Mouse (Mus musculus) brain, embryonic 14.5 days (tissue): ENCODE data around the gene Cox4i2. TPM values are rescaled to one million over a fixed set of nuclear protein-coding genes. Genes with fewer than 3 reads are reported as not detected.

Experiments used
- DNase-seq: peaks from one replicate; pipeline ENCODE4 v3.0.0-alpha.2; 2011; ENCODE audit warnings: low read depth
- CTCF ChIP-seq: fragments of 200-500 bp; IDR thresholded peaks from 2 replicates; pipeline ENCODE4 v1.5.1; 2012; ENCODE audit warnings: inconsistent platforms, mild to moderate bottlenecking, moderate library complexity, borderline replicate concordance; ENCODE audit not compliant: insufficient read depth, insufficient read length; ENCODE audit errors: extremely low read depth
- POLR2A ChIP-seq: fragments of 200-500 bp; IDR thresholded peaks from 2 replicates; pipeline ENCODE4 v1.6.1; 2012; ENCODE audit warnings: mild to moderate bottlenecking, inconsistent platforms, borderline replicate concordance; ENCODE audit not compliant: poor library complexity, insufficient read depth, insufficient read length, severe bottlenecking; ENCODE audit errors: extremely low read depth
- polyA plus RNA-seq: library from polyadenylated mRNA; depleted of rRNA; stranded (reverse); fragments of >200 nt; gene quantifications from 2 replicates; pipeline ENCODE4 v1.2.3, GENCODE M21; 2012; rRNA removed

Cox4i2 gene
- polyA plus RNA-seq, 1 experiment = 4.3 TPM

DNA sequence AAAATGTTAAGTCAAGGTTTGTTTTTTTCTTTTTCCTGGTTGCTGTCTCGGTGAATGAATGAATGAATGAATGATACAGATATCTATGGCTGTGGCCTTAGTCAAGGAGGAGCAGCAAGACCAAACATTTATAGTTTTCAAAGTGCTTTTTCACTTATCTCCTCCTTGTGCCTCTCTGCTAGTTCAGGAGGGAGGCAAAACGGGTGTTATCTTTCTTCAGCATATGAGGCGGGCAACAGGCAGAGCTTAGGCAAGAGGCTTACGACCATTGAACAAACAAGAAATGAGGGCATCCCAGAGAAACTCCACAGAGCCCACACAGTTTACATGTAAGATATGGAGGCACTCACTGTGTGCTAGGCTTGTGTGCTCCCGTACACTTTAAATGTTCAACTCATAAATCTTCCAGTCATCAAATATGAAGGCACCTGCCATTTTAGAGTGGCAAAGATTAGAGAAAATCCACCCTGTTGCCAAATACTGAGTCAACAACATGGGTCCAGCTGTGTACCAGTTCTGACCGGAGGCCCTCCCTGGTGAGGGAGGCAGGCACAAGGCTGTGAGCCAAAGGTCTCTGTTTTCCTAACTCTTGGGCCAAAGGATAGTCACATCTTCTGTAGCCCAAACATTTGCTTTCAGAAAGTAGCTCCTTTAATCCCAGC lies 60.4 kb downstream of the Cox4i2 start:
- no peak for DNase-seq
- no peak for TF ChIP-seq POLR2A
- TF ChIP-seq CTCF = no peak

Other genes starting within 250 kb of the Cox4i2 start
- gene Defb26, start 242.5 kb upstream of the Cox4i2 start, polyA plus RNA-seq = not detected in 2 replicates
- gene Defb28, start 235.9 kb upstream of the Cox4i2 start, polyA plus RNA-seq = not detected in 2 replicates
- not detected in 2 replicates for gene Defb29, start 214.1 kb upstream of the Cox4i2 start, polyA plus RNA-seq
- not detected in 2 replicates for gene Gm17416, start 184.8 kb upstream of the Cox4i2 start, polyA plus RNA-seq
- gene Defb21, start 181.4 kb upstream of the Cox4i2 start, polyA plus RNA-seq = not detected in 2 replicates
- not detected in 2 replicates for gene Defb19, start 173.9 kb upstream of the Cox4i2 start, polyA plus RNA-seq
- not detected in 2 replicates for gene Defb45, start 154.8 kb upstream of the Cox4i2 start, polyA plus RNA-seq
- not detected in 2 replicates for gene Defb36, start 149.8 kb upstream of the Cox4i2 start, polyA plus RNA-seq
- gene Defb25, start 131.1 kb upstream of the Cox4i2 start, polyA plus RNA-seq = not detected in 2 replicates
- gene Rem1, start 127.2 kb upstream of the Cox4i2 start, polyA plus RNA-seq = 0.33 and 0.48 TPM in 2 replicates
- gene H13, start 84.7 kb upstream of the Cox4i2 start, polyA plus RNA-seq = 188 and 200 TPM in 2 replicates
- 19.7 and 22.9 TPM in 2 replicates for gene Mcts2, start 67.1 kb upstream of the Cox4i2 start, polyA plus RNA-seq
- gene Id1, start 17.9 kb upstream of the Cox4i2 start, polyA plus RNA-seq = 126 TPM in 2 replicates
- gene Bcl2l1, start 77.6 kb downstream of the Cox4i2 start, polyA plus RNA-seq = 116 and 129 TPM in 2 replicates
- 20.8 and 28.8 TPM in 2 replicates for gene Tpx2, start 93.8 kb downstream of the Cox4i2 start, polyA plus RNA-seq
- not detected in 2 replicates for gene Mylk2, start 157.2 kb downstream of the Cox4i2 start, polyA plus RNA-seq
- 4.6 and 5.4 TPM in 2 replicates for gene Foxs1, start 179.0 kb downstream of the Cox4i2 start, polyA plus RNA-seq
- gene Dusp15, start 197.5 kb downstream of the Cox4i2 start, polyA plus RNA-seq = 20.6 and 23.9 TPM in 2 replicates
- gene Ttll9, start 208.3 kb downstream of the Cox4i2 start, polyA plus RNA-seq = 4.5 and 5.8 TPM in 2 replicates